Mouse (Mus musculus) cerebellum, adult (tissue): ENCODE results near the gene Crcp.

Source experiments
- ATAC-seq: cut with Nextera tagmentation; 2 replicates; pipeline ENCODE4 v1.9.2; 2017; ENCODE audit warnings: mild to moderate bottlenecking, moderate library complexity, mixed read lengths; ENCODE audit not compliant: insufficient number of reproducible peaks, low FRiP score, low TSS enrichment

Gene Crcp

GRCm38 (mm10) chr5:130088008-130088407 lies 58.9 kb downstream of the Crcp start:
- no peak for ATAC-seq

- ATAC-seq, result no peak
These were observed 59.5 kb downstream of the Crcp start for GRCm38 (mm10) chr5:130088612-130089011.

GRCm38 (mm10) chr5:130089177-130089576 lies 60.1 kb downstream of the Crcp start:
- ATAC-seq, result no peak

- no peak for ATAC-seq
These were observed 60.7 kb downstream of the Crcp start for GRCm38 (mm10) chr5:130089626-130090393.

GRCm38 (mm10) chr5:130096754-130097153 lies 67.7 kb downstream of the Crcp start:
- ATAC-seq, result no peak

GRCm38 (mm10) chr5:130097837-130098236 lies 68.7 kb downstream of the Crcp start:
- no peak for ATAC-seq

- ATAC-seq, result no peak
These were observed 72.6 kb downstream of the Crcp start for GRCm38 (mm10) chr5:130101724-130102123.

GRCm38 (mm10) chr5:130109348-130109747 lies 80.3 kb downstream of the Crcp start:
- no peak for ATAC-seq
